Mouse (Mus musculus) cortical plate, adult 2 months (tissue): ENCODE measurements around the gene Slc30a2. TPM values are rescaled to one million over a fixed set of nuclear protein-coding genes. Genes with fewer than 3 reads are reported as not detected.

Source experiments
- H3K27ac ChIP-seq: fragments of 200-500 bp; 2 replicates; pipeline ENCODE4 v1.5.1; 2012; ENCODE audit warnings: low read length, control low read depth, inconsistent platforms; ENCODE audit not compliant: insufficient read depth
- H3K4me1 ChIP-seq: fragments of 200-500 bp; 2 replicates; pipeline ENCODE4 v1.6.1; 2011; ENCODE audit warnings: low read length; ENCODE audit not compliant: control insufficient read depth, insufficient read depth
- H3K4me3 ChIP-seq: fragments of 200-500 bp; 2 replicates; pipeline ENCODE4 v1.5.1; 2011; ENCODE audit warnings: mild to moderate bottlenecking, low read length, control low read depth; ENCODE audit not compliant: insufficient read depth
- CTCF ChIP-seq: fragments of 200-500 bp; IDR thresholded peaks from 2 replicates; pipeline ENCODE4 v1.5.1; 2011; ENCODE audit warnings: mild to moderate bottlenecking, control low read depth, low read length; ENCODE audit not compliant: insufficient read depth; ENCODE audit errors: extremely low read depth
- POLR2A ChIP-seq: fragments of 200-500 bp; IDR thresholded peaks from 2 replicates; pipeline ENCODE4 v1.6.1; 2011; ENCODE audit warnings: mild to moderate bottlenecking, low read length, control low read depth; ENCODE audit not compliant: insufficient read depth; ENCODE audit errors: extremely low read depth
- polyA plus RNA-seq: library from polyadenylated mRNA; depleted of rRNA; stranded (reverse); fragments of >200 nt; gene quantifications from 2 replicates; pipeline ENCODE4 v1.2.3, GENCODE M21; 2012

Gene Slc30a2
- polyA plus RNA-seq, 1 experiment = 0.02 TPM

- TF ChIP-seq CTCF (no peak), POLR2A (no peak)
- H3K4me1 ChIP-seq = no peaks in the 10 kb centered on the region
These were observed 1.6 kb downstream of the Slc30a2 start for GRCm38 (mm10) chr4:134344620-134345019.

DNA sequence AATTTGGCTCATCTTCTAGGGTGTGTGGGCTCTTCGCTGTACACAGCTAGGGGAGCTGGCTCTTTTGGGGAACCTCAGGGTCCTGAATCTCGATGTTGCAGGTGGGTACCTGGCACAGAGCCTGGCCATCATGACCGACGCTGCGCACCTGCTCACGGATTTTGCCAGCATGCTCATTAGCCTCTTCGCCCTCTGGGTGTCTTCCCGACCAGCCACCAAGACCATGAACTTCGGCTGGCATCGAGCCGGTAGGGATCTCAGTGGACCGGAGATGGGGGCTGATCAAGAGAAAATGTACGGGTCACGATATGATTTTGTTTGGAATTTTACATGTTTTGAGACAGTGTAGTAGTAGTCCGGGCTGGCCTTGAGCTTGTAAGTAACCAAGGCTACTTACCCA lies 2.8 kb downstream of the Slc30a2 start:
- H3K4me1 ChIP-seq = no peaks in the 10 kb centered on the region
- no peak overlapping the region for H3K27ac ChIP-seq
- no peak for TF ChIP-seq POLR2A
- no peak for TF ChIP-seq CTCF
- no peak overlapping the region for H3K4me3 ChIP-seq

More at GRCm38 (mm10) chr4:134344620-134345019, 1.6 kb downstream of the Slc30a2 start:
- H3K4me3 ChIP-seq = no peak overlapping the region
- no peak overlapping the region for H3K27ac ChIP-seq

- Histone ChIP-seq H3K4me1 (no peaks in the 10 kb centered on the region), H3K27ac (no peak overlapping the region), H3K4me3 (no peak overlapping the region)
- TF ChIP-seq POLR2A = no peak
- no peak for TF ChIP-seq CTCF
These were observed 5.1 kb downstream of the Slc30a2 start for GRCm38 (mm10) chr4:134348078-134348477.

- Histone ChIP-seq H3K27ac (no peak overlapping the region), H3K4me1 (no peaks in the 10 kb centered on the region), H3K4me3 (no peak overlapping the region)
- TF ChIP-seq POLR2A = no peak
- no peak for TF ChIP-seq CTCF
These were observed 5.6 kb downstream of the Slc30a2 start for GRCm38 (mm10) chr4:134348545-134348944.

DNA sequence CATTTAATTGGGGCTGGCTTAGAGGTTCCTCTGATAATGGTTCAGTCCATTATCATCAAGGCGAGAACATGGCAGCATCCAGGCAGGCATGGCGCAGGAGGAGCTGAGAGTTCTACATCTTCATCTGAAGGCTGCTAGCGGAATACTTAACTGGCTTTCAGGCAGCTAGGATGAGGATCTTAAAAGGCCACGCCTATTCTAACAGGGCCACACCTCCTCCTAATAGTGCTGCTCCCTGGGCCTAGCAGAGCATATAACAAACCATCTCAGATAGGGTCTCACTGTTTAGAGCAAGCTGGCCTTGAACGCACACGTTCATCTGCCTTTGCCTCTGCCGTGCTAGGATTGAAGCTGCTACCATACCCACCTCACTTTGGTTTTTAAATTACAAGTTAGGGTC lies 6.8 kb downstream of the Slc30a2 start:
- H3K4me3 ChIP-seq = no peak overlapping the region
- H3K4me1 ChIP-seq = no peaks in the 10 kb centered on the region
- H3K27ac ChIP-seq = no peak overlapping the region
- no peak for TF ChIP-seq POLR2A
- TF ChIP-seq CTCF = no peak

DNA sequence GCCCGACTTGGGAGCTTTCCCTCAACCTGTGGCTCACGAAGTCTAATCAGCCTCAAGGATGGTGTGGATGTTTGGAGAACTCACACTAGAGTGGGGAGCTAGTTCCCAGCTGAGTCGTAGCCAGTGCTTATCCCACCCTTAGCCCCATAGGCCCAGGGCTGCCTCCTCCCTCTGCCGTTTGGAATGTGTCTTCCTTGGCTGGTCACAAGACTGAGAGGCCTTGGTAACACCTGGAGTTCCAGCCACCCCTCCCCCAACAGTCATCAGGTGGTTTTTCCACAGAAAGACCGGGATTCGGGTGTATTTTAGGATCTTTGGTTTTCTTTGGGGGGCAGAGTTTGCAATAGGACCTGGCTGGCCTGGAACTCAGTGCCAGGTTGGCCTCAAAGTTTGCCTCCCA lies 7.7 kb downstream of the Slc30a2 start:
- Histone ChIP-seq H3K4me1 (no peaks in the 10 kb centered on the region), H3K27ac (no peak overlapping the region), H3K4me3 (no peak overlapping the region)
- TF ChIP-seq POLR2A (no peak), CTCF (no peak)

GRCm38 (mm10) chr4:134351329-134352260 lies 8.6 kb downstream of the Slc30a2 start:
- Histone ChIP-seq H3K4me3 (no peak overlapping the region), H3K27ac (no peak overlapping the region), H3K4me1 (no peaks in the 10 kb centered on the region)
- no peak for TF ChIP-seq POLR2A

GRCm38 (mm10) chr4:134352261-134352707 lies 9.3 kb downstream of the Slc30a2 start:
- Histone ChIP-seq H3K27ac (no peak overlapping the region), H3K4me1 (no peaks in the 10 kb centered on the region), H3K4me3 (no peak overlapping the region)
- no peak for TF ChIP-seq POLR2A
- TF ChIP-seq CTCF = no peak

DNA sequence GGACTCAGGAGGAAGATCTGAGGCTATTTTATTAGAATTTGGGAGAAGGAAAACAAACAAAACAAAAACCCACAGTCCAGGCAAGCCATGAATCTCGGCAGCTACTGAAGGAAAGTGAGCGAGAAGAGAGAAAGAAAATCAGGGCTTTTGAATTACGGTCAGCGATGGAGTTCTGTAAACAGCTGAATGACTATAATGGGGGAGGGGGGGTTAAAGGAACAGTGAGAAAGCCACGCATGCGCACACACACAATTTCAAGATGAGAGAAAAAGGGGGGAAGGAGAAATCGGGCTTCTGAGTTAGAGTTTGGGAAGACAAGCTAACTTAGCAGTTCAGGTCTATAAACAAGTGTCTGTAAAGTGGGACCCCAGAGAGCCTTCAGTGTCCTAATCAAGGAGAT lies 9.9 kb downstream of the Slc30a2 start:
- TF ChIP-seq POLR2A (no peak), CTCF (no peak)
- no peak overlapping the region for H3K4me3 ChIP-seq
- no peaks in the 10 kb centered on the region for H3K4me1 ChIP-seq
- no peak overlapping the region for H3K27ac ChIP-seq
